Mouse (Mus musculus) G1E-ER4 (cell line): Measurements from ENCODE around the gene Pet117. TPM values are rescaled to one million over a fixed set of nuclear protein-coding genes. Genes with fewer than 3 reads are reported as not detected.

Source experiments
- GATA1 ChIP-seq: IDR thresholded peaks from one replicate; pipeline ENCODE4 v1.8.0; 2012; ENCODE audit warnings: low read length, inconsistent platforms
- polyA plus RNA-seq: library from polyadenylated mRNA; stranded (reverse); fragments of >175 nt; gene quantifications from 2 replicates; pipeline ENCODE4 v1.2.3, GENCODE M21; 2012

Gene Pet117
- polyA plus RNA-seq, 1 experiment, result 27.9 TPM

- no peak for TF ChIP-seq GATA1
These were observed 715 bp downstream of the Pet117 start for GRCm38 (mm10) chr2:144369511-144369910.

GRCm38 (mm10) chr2:144371566-144371965 lies 2.8 kb downstream of the Pet117 start:
- no peak for TF ChIP-seq GATA1

DNA sequence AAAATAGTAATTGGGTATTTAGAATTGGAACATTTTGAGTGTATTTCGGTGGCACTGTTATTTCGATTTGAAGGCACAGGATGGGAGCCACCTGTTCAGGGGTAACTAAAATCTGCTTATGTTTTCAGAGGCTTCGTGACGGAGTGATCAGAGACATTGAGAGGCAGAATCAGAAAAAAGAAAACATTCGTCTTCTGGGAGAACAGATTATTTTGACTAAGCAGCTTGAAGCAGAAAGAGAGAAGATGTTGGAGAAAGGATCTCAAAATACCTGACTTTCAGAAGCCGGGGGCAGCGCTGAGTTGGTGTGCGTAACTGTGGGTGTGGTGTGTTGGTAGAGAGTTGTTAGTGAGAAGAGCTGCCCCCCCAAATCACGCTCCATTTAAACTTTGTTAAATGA lies 4.3 kb downstream of the Pet117 start:
- no peak for TF ChIP-seq GATA1

- no peak for TF ChIP-seq GATA1
These were observed 6.4 kb downstream of the Pet117 start for GRCm38 (mm10) chr2:144375063-144375703.

DNA sequence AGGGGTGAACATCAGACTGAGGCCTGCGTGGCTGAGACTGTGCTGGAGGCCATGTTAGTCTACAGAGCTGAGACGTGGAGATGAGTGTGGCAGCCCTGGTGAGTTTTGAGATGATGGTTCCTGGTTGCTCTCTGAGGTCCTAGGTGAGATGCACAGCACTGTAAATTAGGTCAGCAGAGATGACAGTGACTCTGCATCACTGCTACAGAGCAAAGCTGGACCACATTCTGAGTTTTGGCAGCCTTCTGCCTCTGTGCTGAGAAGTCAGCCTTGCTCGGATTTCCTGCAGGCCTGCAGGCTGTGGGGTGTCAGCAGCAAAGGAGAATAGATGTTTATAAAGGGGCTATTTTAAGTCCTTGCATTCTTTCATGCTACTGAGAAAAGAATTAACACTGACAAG lies 12.5 kb downstream of the Pet117 start:
- no peak for TF ChIP-seq GATA1

GRCm38 (mm10) chr2:144381741-144382140 lies 12.9 kb downstream of the Pet117 start:
- TF ChIP-seq GATA1, result no peak

DNA sequence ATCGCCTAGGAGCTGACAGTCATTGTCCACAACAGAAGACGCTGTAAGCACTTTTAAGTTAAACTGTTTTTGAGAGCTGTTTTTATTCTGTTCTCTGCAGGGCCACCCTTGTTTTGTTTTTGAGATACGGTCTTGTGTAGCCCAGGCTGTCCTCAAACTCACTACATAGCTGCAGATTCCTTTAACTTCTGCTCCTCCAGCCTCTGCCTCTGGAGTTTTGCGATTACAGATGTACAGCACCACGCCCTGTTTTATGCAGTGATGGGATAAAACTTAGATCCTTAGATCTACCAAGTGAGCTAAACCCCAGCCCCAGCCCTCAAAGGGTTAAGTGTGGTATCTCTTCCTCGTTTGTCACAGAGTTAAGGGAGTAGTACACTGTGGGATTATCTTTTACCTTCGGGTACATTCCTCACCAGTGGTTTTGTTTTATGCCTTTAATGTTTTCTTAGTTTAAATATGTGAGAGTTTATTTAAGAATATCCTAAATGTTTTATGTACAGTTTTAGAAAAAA lies 13.9 kb downstream of the Pet117 start:
- no peak for TF ChIP-seq GATA1

DNA sequence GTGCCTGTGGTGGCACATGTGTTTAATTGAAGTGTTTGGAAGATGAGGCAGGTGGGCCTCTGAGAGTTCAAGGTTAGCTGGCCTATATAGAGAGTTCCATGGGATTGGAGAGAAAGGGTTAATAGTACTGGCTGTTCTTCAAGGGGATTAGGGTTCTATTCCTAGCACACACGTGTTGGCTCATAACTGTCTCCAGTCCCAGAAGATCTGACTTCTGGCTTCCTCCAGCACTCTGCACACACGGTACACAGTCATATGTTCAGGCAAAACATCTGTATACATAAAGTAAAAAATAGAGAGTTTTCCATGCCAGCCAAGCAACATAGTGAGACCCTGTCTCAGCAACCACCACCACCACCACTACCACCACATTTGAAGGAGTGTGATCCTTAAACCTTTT lies 17.5 kb downstream of the Pet117 start:
- no peak for TF ChIP-seq GATA1

GRCm38 (mm10) chr2:144388416-144388815 lies 19.6 kb downstream of the Pet117 start:
- TF ChIP-seq GATA1, result no peak

DNA sequence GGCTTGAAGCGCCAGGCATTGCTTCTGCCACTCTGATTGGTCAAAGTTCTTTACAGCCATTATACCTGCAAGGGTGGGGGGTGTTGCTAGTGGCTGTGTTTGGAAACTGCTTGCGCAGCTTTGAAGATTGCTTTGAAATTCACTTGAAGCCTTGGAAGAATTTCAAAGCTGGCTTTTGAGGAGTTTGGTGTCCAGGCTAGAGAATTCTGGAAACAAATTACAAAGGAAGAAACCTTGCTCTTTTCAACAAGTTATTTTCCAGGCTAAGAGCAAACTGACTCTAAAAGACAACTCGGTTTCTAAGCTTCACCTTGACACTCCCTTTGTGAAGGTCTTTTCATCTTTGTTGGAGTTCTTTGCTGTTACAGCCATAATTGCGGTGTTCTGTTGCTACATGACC lies 30.7 kb downstream of the Pet117 start:
- TF ChIP-seq GATA1, result no peak

DNA sequence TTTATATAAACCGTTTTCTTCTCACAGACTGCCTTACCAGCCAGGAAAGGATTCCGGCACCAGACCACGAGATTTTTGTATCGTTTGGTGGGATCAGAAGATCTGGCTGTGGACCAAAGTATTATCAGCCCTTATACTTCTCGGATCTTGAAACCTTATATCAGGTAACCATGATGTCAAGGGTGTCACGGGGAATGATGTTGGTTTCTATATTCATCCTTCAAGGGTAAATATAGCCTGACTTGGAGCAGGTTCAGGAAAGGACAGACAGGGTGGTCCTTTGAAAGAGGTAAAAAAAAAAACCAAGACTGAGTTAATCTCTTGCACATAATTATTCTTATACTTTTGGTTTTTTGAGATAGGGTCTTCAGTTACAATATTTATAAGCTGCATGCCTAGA lies 31.9 kb downstream of the Pet117 start:
- TF ChIP-seq GATA1, result no peak

GRCm38 (mm10) chr2:144409037-144409436 lies 40.2 kb downstream of the Pet117 start:
- TF ChIP-seq GATA1, result no peak

- TF ChIP-seq GATA1, result no peak
These were observed 41.8 kb downstream of the Pet117 start for GRCm38 (mm10) chr2:144410603-144411002.

DNA sequence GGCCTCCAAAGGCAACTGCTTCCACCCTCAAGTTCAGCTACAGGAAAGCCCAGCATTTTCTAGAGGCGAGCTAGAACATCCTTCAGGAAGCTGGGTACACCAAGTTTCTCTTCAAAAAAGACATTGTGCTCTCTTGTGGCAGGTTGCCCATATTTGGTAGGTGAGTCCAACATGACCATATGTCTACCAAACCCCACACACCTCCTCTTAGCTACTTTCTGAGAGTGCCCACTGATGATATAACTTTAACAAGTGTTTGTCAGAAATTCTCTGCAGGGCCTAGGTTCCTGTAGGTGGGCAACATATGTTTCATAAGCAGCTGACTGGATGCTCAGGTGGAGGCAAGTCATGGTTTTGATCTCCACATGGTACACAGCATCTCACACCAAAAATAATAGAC lies 45.9 kb downstream of the Pet117 start:
- no peak for TF ChIP-seq GATA1

- TF ChIP-seq GATA1, result no peak
These were observed 48.1 kb downstream of the Pet117 start for GRCm38 (mm10) chr2:144416859-144417258.

DNA sequence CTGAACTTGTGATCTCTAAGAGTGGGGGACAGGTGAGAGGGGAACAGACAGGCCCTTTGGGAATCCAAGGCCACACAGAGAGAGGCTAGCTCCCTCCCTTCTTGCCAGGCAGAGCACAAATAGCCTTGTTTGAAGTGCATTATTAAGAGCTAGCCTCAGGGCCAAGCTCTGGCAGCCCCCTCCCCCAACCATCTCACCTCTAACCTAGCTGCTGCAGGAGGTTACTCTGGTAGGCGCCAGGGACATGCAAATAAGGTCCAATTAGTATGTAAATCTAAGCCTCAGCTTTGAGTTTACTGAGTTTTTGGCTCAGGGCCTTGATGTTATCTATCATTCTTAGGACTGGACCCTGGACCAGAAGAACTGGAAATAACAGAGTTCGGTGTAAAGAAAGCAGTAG lies 49.3 kb downstream of the Pet117 start:
- no peak for TF ChIP-seq GATA1

DNA sequence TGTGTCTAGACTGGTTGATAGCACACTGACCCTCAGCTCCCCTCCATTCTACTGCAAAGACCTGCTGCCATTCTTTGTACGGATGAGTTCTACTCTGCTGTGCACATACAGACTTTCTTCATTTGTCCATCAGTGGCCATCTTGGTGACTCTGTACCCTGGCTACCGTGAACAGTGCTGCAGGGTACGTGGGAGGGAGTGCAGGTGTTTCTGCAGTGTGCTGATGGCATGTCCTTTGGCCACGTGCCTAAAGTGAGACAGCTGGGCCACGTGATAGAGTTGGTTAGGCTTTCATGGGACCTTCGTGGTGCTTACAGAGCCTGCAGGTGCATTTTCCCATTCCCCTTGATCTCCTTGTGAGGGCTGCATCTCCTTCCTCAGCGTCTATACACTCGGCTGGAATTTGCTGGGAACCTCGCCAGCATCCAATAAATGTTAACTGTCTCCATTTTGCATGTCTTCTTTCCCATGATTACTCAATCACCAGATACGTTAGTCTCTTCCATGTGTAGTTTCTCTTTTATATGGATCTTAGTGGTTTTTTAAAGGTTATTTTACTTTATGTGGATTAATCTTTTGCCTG lies 53.4 kb downstream of the Pet117 start:
- TF ChIP-seq GATA1, result no peak

Other genes starting within 250 kb of the Pet117 start
- gene Mgme1, start 98.3 kb upstream of the Pet117 start, polyA plus RNA-seq, result 1.6 and 1.9 TPM in 2 replicates
- 18.2 and 31.6 TPM in 2 replicates for gene Snx5, start 98.1 kb upstream of the Pet117 start, polyA plus RNA-seq
- not detected in 2 replicates for gene Ovol2, start 36.9 kb upstream of the Pet117 start, polyA plus RNA-seq
- gene Kat14, start within 50 bp of the Pet117 start, polyA plus RNA-seq, result 14.7 and 22.7 TPM in 2 replicates
- gene Dzank1, start 158.4 kb downstream of the Pet117 start, polyA plus RNA-seq, result not detected in 2 replicates
- gene Polr3f, start 158.7 kb downstream of the Pet117 start, polyA plus RNA-seq, result 16.7 and 18.9 TPM in 2 replicates
- gene Rbbp9, start 181.9 kb downstream of the Pet117 start, polyA plus RNA-seq, result 1.2 and 1.4 TPM in 2 replicates
- gene Sec23b, start 187.2 kb downstream of the Pet117 start, polyA plus RNA-seq, result 7.5 and 9.2 TPM in 2 replicates
- gene Smim26, start 225.1 kb downstream of the Pet117 start, polyA plus RNA-seq, result 1.7 and 2.4 TPM in 2 replicates
- gene Dtd1, start 230.9 kb downstream of the Pet117 start, polyA plus RNA-seq, result 15.0 and 24.3 TPM in 2 replicates